Mouse (Mus musculus): ENCODE measurements around the gene Fkbp15.

Fkbp15 gene

GRCm38 (mm10) chr4:62383207-62383606 lies 22.9 kb upstream of the Fkbp15 start:
- ChIA-PET POLR2A (interaction anchor here in 3 of 4 experiments (0.8 to 7.2 kb wide), 16 partner anchors 8 to 200 kb away, joined by 3 to 79 read pairs (median 4); partner anchors contain the start of genes Fkbp15 (in 3 of the 3), Slc31a1 (in 3 of the 3), Cdc26 (in 2 of the 3) and Prpf4 (in 2 of the 3)), CTCF (interaction anchor here in 1 of 4 experiments (0.6 to 1.1 kb wide), 2 partner anchors 23 to 24 kb away, joined by 3 to 4 read pairs; no protein-coding TSS in a partner anchor)

- CTCF ChIA-PET: interaction anchor here in 3 of 4 experiments (0.6 kb wide), 5 partner anchors 14 to 75 kb away, joined by 4 to 10 read pairs (median 5); no protein-coding TSS in a partner anchor
- POLR2A ChIA-PET: interaction anchor here in 3 of 4 experiments (0.6 to 7.2 kb wide), 23 partner anchors 9 to 145 kb away, joined by 3 to 79 read pairs (median 4); partner anchors contain the start of genes Cdc26 (in 3 of the 3), Prpf4 (in 3 of the 3), Fkbp15 (in 2 of the 3) and Slc31a1 (in 2 of the 3)
These were observed 19.5 kb upstream of the Fkbp15 start for GRCm38 (mm10) chr4:62379724-62380381.

DNA sequence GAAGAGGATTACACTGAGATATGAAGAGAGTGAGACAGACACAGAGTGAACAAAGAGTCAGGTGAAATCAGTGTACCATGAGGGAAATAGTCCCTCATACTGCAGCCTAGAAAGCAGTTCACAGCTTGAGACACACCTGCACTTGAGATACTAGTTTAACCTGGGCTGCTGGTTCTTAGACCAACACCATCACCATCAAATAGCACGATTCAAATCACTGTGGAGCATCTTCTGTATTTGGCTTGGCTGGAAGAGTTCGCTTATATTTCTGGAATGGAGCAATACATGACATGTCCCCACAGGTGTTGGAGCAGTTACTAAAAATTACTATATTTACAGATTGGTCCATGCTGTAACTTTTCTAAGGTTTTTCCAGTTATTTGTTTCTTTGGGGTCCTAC lies 15.8 kb upstream of the Fkbp15 start:
- POLR2A ChIA-PET: interaction anchor here in 1 of 4 experiments (1.1 to 2.6 kb wide), 2 partner anchors 16 kb away, joined by 3 to 21 read pairs; partner anchors contain the start of genes Fkbp15 and Slc31a1
- CTCF ChIA-PET: no interaction called here

DNA sequence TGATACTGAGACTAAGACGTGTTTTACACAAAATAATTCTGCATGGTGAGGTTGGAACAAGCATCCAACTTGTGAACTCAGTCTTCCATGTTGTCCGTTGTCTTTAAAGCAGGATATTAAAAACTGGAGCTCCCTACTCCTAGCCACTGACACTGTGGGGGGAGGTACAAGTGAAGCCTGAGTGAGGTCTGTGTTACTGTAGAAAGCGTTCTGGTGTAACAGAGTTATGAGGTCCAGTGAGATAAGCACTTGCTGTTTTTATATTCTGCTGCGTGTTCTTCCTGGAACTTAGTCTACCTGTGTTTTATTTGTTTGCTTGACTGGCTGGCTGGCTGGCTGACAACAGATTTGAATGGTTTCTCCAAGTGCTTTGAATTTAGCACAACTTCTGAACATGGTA lies 14.0 kb upstream of the Fkbp15 start:
- ChIA-PET CTCF (no interaction called here), POLR2A (interaction anchor here in 3 of 4 experiments (0.7 to 2.6 kb wide), 4 partner anchors 13 to 14 kb away, joined by 3 to 21 read pairs (median 6); partner anchors contain the start of genes Slc31a1 (in 3 of the 3) and Fkbp15 (in 2 of the 3))

DNA sequence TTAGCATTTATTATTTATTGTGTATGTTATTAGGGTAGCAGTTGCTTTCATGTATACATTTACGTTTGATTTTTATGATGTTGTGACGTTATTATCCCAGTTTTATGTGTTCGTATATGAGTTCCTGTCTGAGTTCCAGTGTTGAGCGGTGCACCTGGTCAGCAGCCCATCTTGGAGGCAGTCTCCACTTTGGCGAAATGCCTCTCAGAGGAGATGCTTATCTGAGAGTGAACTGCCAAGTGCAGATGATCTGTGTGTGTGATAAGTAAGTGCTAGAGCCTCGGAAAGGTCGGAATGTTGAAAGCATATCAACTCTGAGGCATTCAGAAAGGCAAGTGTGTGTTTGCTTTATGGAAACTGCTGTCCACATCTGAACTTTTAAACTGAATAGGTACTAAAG lies 13.3 kb upstream of the Fkbp15 start:
- POLR2A ChIA-PET: interaction anchor here in 3 of 4 experiments (0.8 to 8.6 kb wide), 9 partner anchors 7 to 35 kb away, joined by 3 to 106 read pairs (median 13); partner anchors contain the start of genes Fkbp15 (in 3 of the 3), Slc31a1 (in 3 of the 3), Cdc26 (in 1 of the 3) and Prpf4 (in 1 of the 3)
- CTCF ChIA-PET: no interaction called here

DNA sequence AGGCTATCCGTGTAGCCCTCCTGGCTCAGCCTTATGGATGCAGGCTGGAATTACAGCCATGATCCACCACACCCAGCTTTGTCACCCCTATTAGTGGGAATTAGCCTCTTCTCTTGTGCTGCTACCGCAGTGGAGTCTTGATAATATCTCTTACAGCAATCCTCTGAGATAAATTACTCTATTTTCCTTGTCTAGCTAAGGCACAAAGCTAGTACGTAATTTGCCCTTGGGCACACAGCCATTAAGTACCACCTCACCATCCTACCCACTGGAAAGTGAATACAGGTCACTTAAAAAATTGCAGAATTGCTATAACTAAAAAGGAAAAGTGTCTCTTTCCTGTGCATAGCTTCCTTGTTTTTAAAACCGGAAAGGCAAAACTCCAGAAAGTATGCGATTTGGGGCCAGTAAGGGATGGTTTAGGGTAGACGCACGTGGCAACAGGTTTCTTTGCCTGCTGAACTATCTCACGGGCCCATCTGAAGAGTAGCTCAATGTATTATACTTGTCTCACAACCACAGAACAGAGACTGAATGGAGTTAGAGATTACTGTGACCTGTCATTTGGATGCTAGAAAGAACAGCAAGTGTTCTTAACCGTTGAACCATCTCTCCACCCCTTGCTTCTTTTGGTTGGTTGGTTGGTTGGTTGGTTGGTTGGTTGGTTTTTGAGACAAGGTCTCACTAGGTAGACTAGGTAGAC lies 12.6 kb upstream of the Fkbp15 start:
- CTCF ChIA-PET: no interaction called here
- POLR2A ChIA-PET: interaction anchor here in 3 of 4 experiments (0.5 to 8.6 kb wide), 17 partner anchors 7 to 80 kb away, joined by 3 to 106 read pairs (median 4); partner anchors contain the start of genes Fkbp15 (in 3 of the 3), Slc31a1 (in 3 of the 3), Cdc26 (in 1 of the 3) and Prpf4 (in 1 of the 3)

DNA sequence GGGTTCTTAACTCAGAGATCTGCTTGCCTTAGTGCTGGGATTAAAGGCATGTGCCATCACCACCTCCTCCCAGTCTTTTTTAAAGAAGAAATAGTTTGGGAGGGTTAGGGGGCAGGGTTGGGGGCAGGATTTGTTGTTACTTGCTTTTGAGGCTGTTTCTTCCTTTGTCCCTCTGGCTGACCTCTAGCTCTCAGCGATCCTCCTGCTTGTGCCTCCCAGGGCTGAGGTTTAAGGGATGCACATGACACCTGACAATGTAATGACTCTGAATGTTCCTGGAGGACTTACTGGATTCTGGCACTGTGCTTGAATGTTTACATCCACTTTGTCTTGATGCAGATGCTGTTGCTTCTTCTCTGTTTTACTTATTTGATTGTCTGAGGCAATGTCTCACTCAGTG lies 12.1 kb upstream of the Fkbp15 start:
- POLR2A ChIA-PET: interaction anchor here in 3 of 4 experiments (0.5 to 8.6 kb wide), 17 partner anchors 8 to 80 kb away, joined by 3 to 106 read pairs (median 4); partner anchors contain the start of genes Fkbp15 (in 3 of the 3), Slc31a1 (in 3 of the 3), Cdc26 (in 1 of the 3) and Prpf4 (in 1 of the 3)

GRCm38 (mm10) chr4:62369091-62369490 lies 8.7 kb upstream of the Fkbp15 start:
- POLR2A ChIA-PET: interaction anchor here in 3 of 4 experiments (0.9 to 8.6 kb wide), 8 partner anchors 8 to 35 kb away, joined by 3 to 106 read pairs (median 6); partner anchors contain the start of genes Fkbp15 (in 3 of the 3) and Slc31a1 (in 3 of the 3)
- CTCF ChIA-PET: interaction anchor here in 3 of 4 experiments (0.5 to 1.4 kb wide), 3 partner anchors 31 to 38 kb away, joined by 4 to 6 read pairs (median 4); no protein-coding TSS in a partner anchor

More for the DNA sequence above, 12.1 kb upstream of the Fkbp15 start:
- CTCF ChIA-PET: no interaction called here

GRCm38 (mm10) chr4:62367586-62367985 lies 7.2 kb upstream of the Fkbp15 start:
- ChIA-PET CTCF (no interaction called here), POLR2A (interaction anchor here in 2 of 4 experiments (0.7 to 8.6 kb wide), 7 partner anchors 12 to 222 kb away, joined by 3 to 53 read pairs (median 5); partner anchors contain the start of genes Cdc26 (in 1 of the 2) and Prpf4 (in 1 of the 2))

DNA sequence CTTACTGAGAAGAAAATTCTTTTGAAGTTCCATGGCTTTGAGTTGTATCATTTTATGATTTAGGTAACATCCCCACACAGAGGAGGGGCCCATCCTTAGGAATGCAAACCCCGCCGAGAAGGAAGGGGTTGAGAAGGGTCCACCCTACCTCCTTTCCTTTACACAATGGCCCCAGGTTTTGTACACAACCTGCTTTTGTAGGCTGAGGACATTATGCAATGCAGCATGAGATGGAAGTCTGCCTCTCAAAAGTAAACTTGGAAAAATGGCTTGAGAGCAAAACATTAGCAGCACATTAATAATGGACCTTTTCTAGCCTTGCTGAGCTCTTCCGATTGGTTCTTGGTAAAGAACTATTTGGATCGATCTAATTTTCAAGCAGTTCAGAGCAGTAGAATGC lies 5.9 kb upstream of the Fkbp15 start:
- ChIA-PET CTCF (no interaction called here), POLR2A (interaction anchor here in 3 of 4 experiments (0.7 to 8.6 kb wide), 9 partner anchors 9 to 63 kb away, joined by 3 to 53 read pairs (median 4); partner anchors contain the start of genes Cdc26 (in 2 of the 3) and Prpf4 (in 2 of the 3))

DNA sequence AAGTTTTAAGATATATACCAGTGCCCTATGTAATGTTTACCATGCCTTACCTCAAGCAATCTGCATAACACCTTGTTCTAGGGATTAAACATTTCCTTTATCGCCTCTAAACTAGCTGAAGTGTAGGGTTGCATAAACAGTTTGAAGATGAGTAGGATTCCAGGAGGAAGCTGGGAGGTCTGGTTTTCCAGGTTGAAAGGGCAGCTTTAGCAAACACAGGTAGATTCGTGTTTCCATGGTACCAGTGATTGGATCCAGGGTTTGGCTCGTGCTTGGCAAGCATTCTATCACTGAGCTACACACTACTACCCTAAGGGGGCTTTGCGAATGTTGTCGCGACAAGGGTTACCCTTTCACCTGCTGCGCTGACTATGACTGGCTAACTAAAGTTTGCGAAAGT lies 4.0 kb upstream of the Fkbp15 start:
- CTCF ChIA-PET: interaction anchor here in 1 of 4 experiments (0.5 kb wide), 1 partner anchor 114 kb away, joined by 3 read pairs; no protein-coding TSS in a partner anchor

DNA sequence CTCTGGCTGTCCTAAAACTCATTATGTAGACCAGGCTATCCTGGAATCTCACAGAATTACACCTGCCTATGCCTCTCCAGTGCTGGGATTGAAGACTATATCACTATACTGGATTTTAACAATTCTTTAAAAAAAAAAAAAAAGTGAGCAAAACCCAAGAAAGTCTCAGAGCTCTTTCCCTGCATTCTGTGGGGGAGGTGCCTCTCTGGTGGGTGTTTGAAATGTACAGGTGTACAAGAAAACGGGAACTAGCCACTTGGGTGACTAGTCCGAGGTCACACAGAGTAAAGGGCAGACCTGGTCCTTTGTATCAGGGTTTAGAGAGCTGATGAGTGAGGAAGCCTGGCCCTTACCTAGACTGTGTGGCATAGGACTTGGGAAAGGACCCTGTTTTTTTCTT lies 2.1 kb upstream of the Fkbp15 start:
- ChIA-PET POLR2A (interaction anchor here in 3 of 4 experiments (0.6 to 5.8 kb wide), 24 partner anchors 8 to 978 kb away, joined by 3 to 118 read pairs (median 12); partner anchors contain the start of genes Cdc26 (in 2 of the 3), Prpf4 (in 2 of the 3), 4933430I17Rik (in 1 of the 3) and Alad (in 1 of the 3)), CTCF (interaction anchor here in 2 of 4 experiments (0.7 kb wide), 2 partner anchors 402 to 877 kb away, joined by 3 to 4 read pairs; no protein-coding TSS in a partner anchor)

More for the DNA sequence above, 4.0 kb upstream of the Fkbp15 start:
- POLR2A ChIA-PET: interaction anchor here in 2 of 4 experiments (1.0 to 1.5 kb wide), 3 partner anchors 8 to 88 kb away, joined by 3 to 4 read pairs (median 3); no protein-coding TSS in a partner anchor

- POLR2A ChIA-PET: interaction anchor here in 3 of 4 experiments (0.7 to 5.8 kb wide), 35 partner anchors 9 to 670 kb away, joined by 3 to 118 read pairs (median 12); partner anchors contain the start of genes 4933430I17Rik (in 2 of the 3), Cdc26 (in 2 of the 3), Prpf4 (in 2 of the 3) and Alad (in 1 of the 3)
- CTCF ChIA-PET: interaction anchor here in 1 of 4 experiments (0.6 to 0.7 kb wide), 2 partner anchors 100 to 877 kb away, joined by 3 read pairs; no protein-coding TSS in a partner anchor
These were observed 1.6 kb upstream of the Fkbp15 start for GRCm38 (mm10) chr4:62361997-62362396.

- CTCF ChIA-PET: interaction anchor here in 2 of 4 experiments (0.6 to 0.7 kb wide), 3 partner anchors 100 to 1219 kb away, joined by 3 read pairs; no protein-coding TSS in a partner anchor
- POLR2A ChIA-PET: interaction anchor here (0.5 to 5.8 kb wide), 50 partner anchors 9 to 670 kb away, joined by 3 to 118 read pairs (median 8); partner anchors contain the start of genes 4933430I17Rik (in 2 of the 4), Alad (in 2 of the 4), Cdc26 (in 2 of the 4) and Prpf4 (in 2 of the 4)
These were observed 1.2 kb upstream of the Fkbp15 start for GRCm38 (mm10) chr4:62361571-62361970.

DNA sequence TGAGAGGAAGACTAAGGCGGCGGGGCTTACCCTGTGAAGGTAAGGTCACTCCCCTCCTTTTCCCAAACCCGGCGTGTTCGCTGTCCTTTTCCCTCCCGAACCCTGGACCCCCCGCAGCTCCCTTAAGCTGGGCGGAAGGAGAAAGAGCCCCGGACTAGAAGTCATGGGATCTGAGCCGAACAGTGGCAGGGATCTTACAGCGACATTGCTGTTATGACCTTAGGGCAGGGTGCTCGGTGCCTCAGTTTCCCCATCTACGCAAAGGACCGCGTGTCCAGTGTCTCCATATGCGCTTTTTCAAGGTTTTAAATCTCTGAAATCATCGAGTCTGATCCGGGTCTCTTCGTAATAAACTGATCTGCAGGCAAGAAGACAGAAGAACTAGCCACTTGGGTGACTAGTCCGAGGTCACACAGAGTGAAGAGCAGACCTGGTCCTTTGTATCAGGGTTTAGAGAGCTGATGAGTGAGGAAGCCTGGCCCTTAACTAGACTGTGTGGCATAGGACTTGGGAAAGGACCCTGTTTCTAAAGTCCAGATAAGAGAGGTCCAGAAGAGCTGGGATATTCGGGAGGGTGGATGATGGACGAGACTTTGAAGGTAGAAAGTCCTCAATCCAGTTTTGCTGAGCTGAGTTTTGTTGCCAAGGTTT lies 582 bp upstream of the Fkbp15 start:
- CTCF ChIA-PET: interaction anchor here in 2 of 4 experiments (0.6 to 0.9 kb wide), 9 partner anchors 45 to 1220 kb away, joined by 3 to 7 read pairs (median 3); partner anchors contain the start of genes Cdc26 (in 1 of the 2) and Prpf4 (in 1 of the 2)
- POLR2A ChIA-PET: interaction anchor here (0.5 to 5.8 kb wide), 128 partner anchors 8 to 1234 kb away, joined by 3 to 118 read pairs (median 5); partner anchors contain the start of genes Cdc26 (in 3 of the 4), Prpf4 (in 3 of the 4), 4933430I17Rik (in 2 of the 4) and Alad (in 2 of the 4)

DNA sequence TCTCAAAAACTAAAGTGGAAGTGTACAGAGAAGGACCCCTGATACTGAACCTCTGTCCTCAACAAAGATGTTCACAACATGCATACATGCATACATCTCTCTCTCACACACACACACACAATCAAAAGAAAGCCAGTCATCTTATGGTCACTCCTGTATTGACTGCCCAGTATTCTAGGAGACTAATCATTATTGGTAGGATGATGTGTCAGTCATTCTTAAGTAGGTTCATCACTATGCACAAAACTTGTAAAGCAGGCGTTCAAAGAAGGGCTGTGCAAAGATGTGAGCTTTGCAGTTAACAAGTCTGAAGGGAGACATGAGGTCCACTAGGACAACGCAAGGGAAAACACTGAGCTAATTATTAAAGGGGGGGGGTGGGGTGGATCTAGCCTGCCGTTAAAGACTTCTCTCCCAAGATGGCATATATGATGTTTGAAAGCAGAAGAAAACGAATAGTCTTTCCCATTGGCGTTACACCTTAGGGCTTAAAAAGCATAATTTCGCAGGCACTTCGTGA lies 1.0 kb downstream of the Fkbp15 start:
- CTCF ChIA-PET: interaction anchor here in 1 of 4 experiments (0.6 kb wide), 1 partner anchor 47 kb away, joined by 5 read pairs; no protein-coding TSS in a partner anchor

More for the DNA sequence above, 1.0 kb downstream of the Fkbp15 start:
- POLR2A ChIA-PET: interaction anchor here in 3 of 4 experiments (0.6 to 5.8 kb wide), 40 partner anchors 9 to 402 kb away, joined by 3 to 118 read pairs (median 10); partner anchors contain the start of genes Cdc26 (in 3 of the 3), Prpf4 (in 3 of the 3), 4933430I17Rik (in 1 of the 3) and Pole3 (in 1 of the 3)

All from embryonic stem cell, embryonic (primary cell).